Mouse (Mus musculus) lung, embryonic 16.5 days (tissue): ENCODE data around the gene Strip2. TPM values are rescaled to one million over a fixed set of nuclear protein-coding genes. Genes with fewer than 3 reads are reported as not detected.
A peak's percentile ranks its signal among the peaks of the same experiment; 100 is the strongest.

Experiments used
- ATAC-seq: fragments of 200-750 bp; cut with Nextera tagmentation; 2 replicates; pipeline ENCODE4 v1.8.0; 2017; ENCODE audit warnings: low read depth, mild to moderate bottlenecking, moderate library complexity
- H3K27ac ChIP-seq: fragments of 300-500 bp; sonication (generic); 2 replicates; pipeline ENCODE4 v1.5.1; 2014; ENCODE audit warnings: mild to moderate bottlenecking, control low read depth, low read length
- H3K27me3 ChIP-seq: fragments of 300-500 bp; sonication (generic); 2 replicates; pipeline ENCODE4 v1.6.1; 2014; ENCODE audit warnings: low read depth, low read length, mixed read lengths; ENCODE audit not compliant: control insufficient read depth, insufficient read depth
- H3K36me3 ChIP-seq: fragments of 300-500 bp; sonication (generic); 2 replicates; pipeline ENCODE4 v1.6.1; 2014; ENCODE audit warnings: low read length; ENCODE audit not compliant: control insufficient read depth, insufficient read depth
- H3K4me1 ChIP-seq: fragments of 300-500 bp; sonication (generic); replicated peaks from 2 replicates; pipeline ENCODE4 v1.6.1; 2014; ENCODE audit warnings: low read length, mixed read lengths; ENCODE audit not compliant: control insufficient read depth, insufficient read depth
- H3K4me2 ChIP-seq: fragments of 300-500 bp; sonication (generic); 2 replicates; pipeline ENCODE4 v1.6.1; 2014; ENCODE audit warnings: low read depth, low read length, control low read depth
- H3K4me3 ChIP-seq: fragments of 300-500 bp; sonication (generic); 2 replicates; pipeline ENCODE4 v1.5.1; 2014; ENCODE audit warnings: mild to moderate bottlenecking, low read length, control low read depth
- H3K9ac ChIP-seq: fragments of 300-500 bp; sonication (generic); 2 replicates; pipeline ENCODE4 v1.6.1; 2014; ENCODE audit warnings: low read length, control low read depth
- H3K9me3 ChIP-seq: fragments of 300-500 bp; sonication (generic); 2 replicates; pipeline ENCODE4 v1.6.1; 2016; ENCODE audit warnings: low read length; ENCODE audit not compliant: control insufficient read depth
- WGBS: fragments of 180-500 bp; shearing (Covaris S2); extraction: QIAGEN DNeasy Blood & Tissue Kit; methylation state at CpG from one replicate; pipeline ENCODE4 v1.1.7; 2014; 5-methylcytosine and 5-hydroxymethylcytosine counted together
- polyA plus RNA-seq: library from polyadenylated mRNA; unstranded; fragments of >200 nt; fragmentation: Nextera tagmentation; extraction: Ambion mirVana; gene quantifications from 2 replicates; pipeline ENCODE4 v1.2.1, GENCODE M21; 2015

Gene Strip2
- polyA plus RNA-seq, 1 experiment from 2014 or later, result 1.9 TPM

DNA sequence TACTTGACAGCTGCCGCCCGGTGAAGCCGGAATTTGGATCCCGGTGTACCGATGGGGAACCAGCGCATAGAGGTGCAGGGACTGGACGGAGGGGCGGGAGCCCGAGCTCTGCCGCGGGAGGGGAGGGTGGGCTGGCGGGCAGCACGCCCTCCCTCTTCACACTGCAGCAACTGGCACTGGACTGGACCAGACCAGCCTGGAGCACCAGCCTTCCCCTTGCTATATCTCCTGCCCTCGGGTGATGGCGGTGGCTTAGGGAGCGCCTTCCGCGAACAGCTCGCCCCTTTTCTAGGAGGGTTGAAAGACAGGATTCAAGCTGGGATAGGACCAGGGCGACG, 540 bp downstream of the Strip2 start:
- H3K4me1 ChIP-seq, result peaks cover 8% of the 10 kb centered on the region
- ATAC-seq, result peak; percentile 75
- 2% methylated on average over 21 of the region's 21 CpGs for WGBS
- H3K9ac ChIP-seq, result peak overlapping the region; percentile 70
- no peak overlapping the region for H3K27ac ChIP-seq
- peaks cover 7% of the 10 kb centered on the region for H3K27me3 ChIP-seq
- peak overlapping the region; percentile 80 for H3K4me3 ChIP-seq
- no peaks in the 10 kb centered on the region for H3K36me3 ChIP-seq
- peak overlapping the region; percentile 100 for H3K4me2 ChIP-seq
- no peaks in the 10 kb centered on the region for H3K9me3 ChIP-seq

DNA sequence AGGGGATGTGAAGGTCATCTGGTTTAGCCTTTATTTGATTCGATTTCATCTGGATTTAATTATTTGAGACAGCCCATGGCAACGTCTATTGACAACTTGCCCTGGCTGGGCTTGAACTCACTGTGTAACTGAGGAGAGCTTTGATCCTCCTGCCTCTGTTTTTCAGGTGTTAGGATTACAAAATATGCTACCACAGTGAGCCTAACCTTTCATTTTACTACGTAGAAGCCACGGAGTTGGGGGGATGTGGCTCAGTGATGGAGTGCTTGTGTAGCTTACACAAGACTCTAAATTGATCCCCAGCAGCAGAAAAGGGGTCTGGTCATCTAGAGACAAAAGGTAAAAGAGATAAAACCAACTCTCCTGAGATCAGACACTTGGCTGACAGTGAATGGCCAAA, 1.1 kb downstream of the Strip2 start:
- peaks cover 7% of the 10 kb centered on the region for H3K27me3 ChIP-seq
- H3K4me2 ChIP-seq, result no peak overlapping the region; the same call in 1 of the 2 replicates
- peaks cover 8% of the 10 kb centered on the region for H3K4me1 ChIP-seq
- H3K27ac ChIP-seq, result no peak overlapping the region
- no peaks in the 10 kb centered on the region for H3K9me3 ChIP-seq
- no peak overlapping the region for H3K4me3 ChIP-seq
- WGBS, result 48% methylated on average over 4 of the region's 4 CpGs
- no peaks in the 10 kb centered on the region for H3K36me3 ChIP-seq
- H3K9ac ChIP-seq, result no peak overlapping the region
- ATAC-seq, result no peak

DNA sequence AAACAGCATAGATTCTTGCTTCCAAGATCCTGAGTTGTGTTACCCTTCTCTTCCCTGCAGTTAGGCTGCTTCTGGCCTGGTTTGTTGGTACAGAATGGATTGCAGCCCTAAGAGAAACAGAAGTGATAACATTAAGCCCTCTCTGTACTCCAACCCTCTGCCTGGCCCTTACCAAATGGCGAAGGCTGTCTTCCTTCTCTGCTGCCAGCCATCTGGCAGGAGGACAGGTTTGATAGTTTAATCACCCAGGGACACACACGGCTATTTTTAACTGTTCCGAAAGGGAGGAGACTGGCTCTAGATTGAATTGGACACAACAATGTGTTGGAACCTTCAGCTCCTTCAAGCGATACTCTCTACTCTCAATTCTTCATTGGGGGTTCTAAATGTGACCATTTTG, 6.7 kb downstream of the Strip2 start:
- no peak overlapping the region for H3K4me3 ChIP-seq
- no peaks in the 10 kb centered on the region for H3K36me3 ChIP-seq
- H3K4me1 ChIP-seq, result no peaks in the 10 kb centered on the region
- WGBS, result 72% methylated on average over 4 of the region's 4 CpGs
- no peaks in the 10 kb centered on the region for H3K9me3 ChIP-seq
- no peak overlapping the region for H3K4me2 ChIP-seq
- no peak overlapping the region for H3K9ac ChIP-seq
- H3K27ac ChIP-seq, result no peak overlapping the region
- peaks cover 3% of the 10 kb centered on the region; the same call in 1 of the 2 replicates for H3K27me3 ChIP-seq
- no peak for ATAC-seq

DNA sequence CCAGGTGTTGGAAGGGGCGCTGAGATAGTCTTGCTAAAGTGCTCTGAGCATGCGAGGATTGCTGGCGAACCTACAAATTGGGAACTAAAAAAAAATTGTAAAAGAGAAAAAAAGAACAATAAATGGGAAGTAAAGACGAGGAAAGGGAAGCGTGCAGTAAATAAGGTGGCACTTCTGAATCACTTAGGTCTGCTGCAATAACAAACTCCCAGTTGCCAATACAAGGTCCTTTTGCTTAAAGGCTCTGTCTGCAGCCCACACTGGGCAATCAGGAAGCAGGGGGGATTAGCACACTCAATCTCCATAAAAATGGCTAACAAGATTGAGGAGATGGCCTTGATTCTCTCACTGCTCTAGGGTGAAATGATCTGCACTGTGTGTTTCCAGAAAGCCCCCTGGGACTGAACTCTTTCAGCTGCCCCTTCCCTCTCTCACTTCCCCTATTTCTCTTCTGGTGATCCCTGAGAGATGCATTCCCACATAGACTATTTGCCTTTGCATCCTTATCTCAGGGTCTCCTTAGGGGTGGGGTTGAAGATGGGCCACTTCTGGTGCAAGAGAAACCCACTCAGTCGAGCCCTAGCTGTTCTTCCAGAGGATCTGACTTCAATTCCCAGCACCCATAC, 8.9 kb downstream of the Strip2 start:
- Histone ChIP-seq H3K4me3 (no peak overlapping the region), H3K9ac (no peak overlapping the region), H3K9me3 (no peaks in the 10 kb centered on the region), H3K36me3 (no peaks in the 10 kb centered on the region), H3K4me1 (no peaks in the 10 kb centered on the region), H3K4me2 (no peak overlapping the region), H3K27ac (no peak overlapping the region), H3K27me3 (no peaks in the 10 kb centered on the region)
- WGBS, result 71% methylated on average over 6 of the region's 6 CpGs
- no peak for ATAC-seq

DNA sequence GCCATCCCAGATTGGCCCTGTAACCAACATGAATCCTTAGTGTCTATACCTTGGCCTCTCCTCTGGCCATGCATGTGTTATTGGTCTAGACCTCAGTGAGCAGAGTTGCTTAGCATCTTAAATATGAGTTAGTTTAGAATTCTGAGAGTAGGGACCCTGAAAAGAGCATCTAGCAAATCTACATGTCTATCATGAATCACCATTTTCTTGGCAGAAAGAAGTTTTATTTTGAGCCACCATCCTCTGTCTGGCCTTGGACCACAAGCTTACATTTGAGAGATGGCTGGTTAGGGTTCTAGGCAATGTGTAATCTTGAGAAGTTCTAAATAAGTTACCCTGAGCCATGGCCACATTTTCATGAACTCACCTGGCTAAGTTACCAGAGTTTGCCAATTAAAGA, 13.3 kb downstream of the Strip2 start:
- ATAC-seq, result no peak
- no peaks in the 10 kb centered on the region for H3K36me3 ChIP-seq
- H3K27me3 ChIP-seq, result no peaks in the 10 kb centered on the region
- H3K9ac ChIP-seq, result no peak overlapping the region
- H3K9me3 ChIP-seq, result no peaks in the 10 kb centered on the region
- no peaks in the 10 kb centered on the region for H3K4me1 ChIP-seq
- H3K27ac ChIP-seq, result no peak overlapping the region
- no peak overlapping the region for H3K4me3 ChIP-seq
- H3K4me2 ChIP-seq, result no peak overlapping the region

DNA sequence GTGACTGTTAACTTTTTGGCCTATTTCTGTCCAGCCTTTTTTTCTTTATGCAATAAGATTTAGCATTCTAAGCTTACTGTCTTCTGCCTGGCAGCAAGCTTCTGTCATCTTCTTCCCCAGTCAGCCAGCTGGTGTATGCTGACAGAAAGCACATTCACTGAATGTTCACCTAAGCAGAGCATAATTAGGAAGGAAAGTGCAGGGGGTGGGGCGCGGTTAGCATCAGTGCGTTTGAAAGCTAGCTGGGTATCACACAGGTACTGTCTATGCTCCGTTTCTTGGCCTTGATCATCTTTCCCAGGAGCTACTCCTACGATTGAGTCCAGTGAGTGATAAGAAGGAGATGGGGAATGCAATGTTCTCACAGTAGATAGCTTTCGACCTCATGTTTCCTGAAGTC, 13.9 kb downstream of the Strip2 start:
- no peak overlapping the region for H3K27ac ChIP-seq

DNA sequence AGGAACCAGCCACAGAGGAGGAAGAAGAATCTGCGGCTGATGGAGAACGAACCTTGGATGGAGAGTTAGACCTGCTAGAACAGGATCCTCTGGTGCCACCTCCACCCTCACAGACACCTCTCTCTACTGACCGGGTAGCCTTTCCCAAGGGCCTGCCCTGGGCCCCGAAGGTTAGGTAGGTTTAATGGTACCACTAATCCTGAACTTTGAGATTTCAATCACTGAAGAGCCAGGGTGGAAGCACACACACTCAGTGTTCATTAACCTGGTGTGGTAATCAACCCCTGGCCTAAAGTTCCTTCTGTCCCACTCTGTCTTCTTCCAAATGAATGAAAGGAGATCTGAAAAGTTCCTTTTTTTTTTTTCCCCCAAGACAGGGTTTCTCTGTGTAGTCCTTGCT, 14.4 kb downstream of the Strip2 start:
- 87% methylated on average over 4 of the region's 4 CpGs for WGBS
- Histone ChIP-seq H3K4me2 (no peak overlapping the region), H3K9me3 (no peaks in the 10 kb centered on the region), H3K27me3 (no peaks in the 10 kb centered on the region), H3K9ac (no peak overlapping the region), H3K36me3 (no peaks in the 10 kb centered on the region), H3K27ac (no peak overlapping the region), H3K4me1 (no peaks in the 10 kb centered on the region), H3K4me3 (no peak overlapping the region)
- no peak for ATAC-seq

More for the DNA sequence above, 13.9 kb downstream of the Strip2 start:
- H3K9me3 ChIP-seq, result no peaks in the 10 kb centered on the region
- ATAC-seq, result no peak
- no peak overlapping the region for H3K4me3 ChIP-seq
- H3K36me3 ChIP-seq, result no peaks in the 10 kb centered on the region
- no peaks in the 10 kb centered on the region for H3K4me1 ChIP-seq
- H3K4me2 ChIP-seq, result no peak overlapping the region
- no peak overlapping the region for H3K9ac ChIP-seq
- WGBS, result 69% methylated on average over 6 of the region's 6 CpGs
- H3K27me3 ChIP-seq, result no peaks in the 10 kb centered on the region

DNA sequence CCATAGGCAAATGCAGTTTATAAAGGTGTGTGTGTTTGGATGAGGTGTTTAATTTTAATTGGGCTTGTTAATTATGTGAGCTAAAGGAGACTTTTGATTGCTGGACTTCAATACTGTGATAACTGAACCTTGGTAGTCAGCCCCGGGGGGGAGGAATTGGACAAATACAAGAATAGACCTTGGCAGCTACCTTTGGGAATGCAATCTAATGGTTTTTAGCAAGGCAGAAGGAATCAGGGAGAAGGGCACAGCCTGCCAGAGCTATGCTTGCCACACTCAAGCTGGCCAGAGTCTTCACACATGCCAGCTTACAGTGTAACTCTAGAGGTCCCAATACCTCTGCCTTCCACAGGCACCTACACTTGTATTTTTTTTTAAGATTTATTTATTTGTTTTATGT, 18.9 kb downstream of the Strip2 start:
- Histone ChIP-seq H3K27ac (no peak overlapping the region), H3K27me3 (no peaks in the 10 kb centered on the region), H3K4me1 (no peaks in the 10 kb centered on the region), H3K9me3 (no peaks in the 10 kb centered on the region), H3K4me3 (no peak overlapping the region), H3K36me3 (no peaks in the 10 kb centered on the region), H3K9ac (no peak overlapping the region), H3K4me2 (no peak overlapping the region)
- no peak for ATAC-seq
- 94% methylated on average over 1 of the region's 1 CpGs for WGBS

DNA sequence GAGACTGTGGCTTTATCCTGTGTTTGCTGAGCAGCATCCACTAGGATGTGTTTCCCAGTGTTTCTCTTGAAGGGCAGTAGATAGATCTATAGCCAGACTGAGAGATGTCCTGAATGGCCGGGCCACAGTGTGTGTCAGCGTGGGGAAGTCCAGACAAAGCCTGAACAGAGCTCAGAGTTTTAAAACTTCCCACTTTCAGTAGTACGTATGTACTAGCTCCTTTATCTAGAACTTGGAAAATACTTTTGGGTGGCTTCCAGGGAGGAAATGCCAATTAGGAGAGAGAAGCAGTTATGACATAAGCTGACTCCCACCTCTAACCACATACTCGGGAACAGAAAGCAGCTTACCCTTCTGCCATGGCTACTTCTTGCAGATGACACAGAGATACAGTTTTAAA, 23.6 kb downstream of the Strip2 start:
- 53% methylated on average over 4 of the region's 4 CpGs for WGBS

DNA sequence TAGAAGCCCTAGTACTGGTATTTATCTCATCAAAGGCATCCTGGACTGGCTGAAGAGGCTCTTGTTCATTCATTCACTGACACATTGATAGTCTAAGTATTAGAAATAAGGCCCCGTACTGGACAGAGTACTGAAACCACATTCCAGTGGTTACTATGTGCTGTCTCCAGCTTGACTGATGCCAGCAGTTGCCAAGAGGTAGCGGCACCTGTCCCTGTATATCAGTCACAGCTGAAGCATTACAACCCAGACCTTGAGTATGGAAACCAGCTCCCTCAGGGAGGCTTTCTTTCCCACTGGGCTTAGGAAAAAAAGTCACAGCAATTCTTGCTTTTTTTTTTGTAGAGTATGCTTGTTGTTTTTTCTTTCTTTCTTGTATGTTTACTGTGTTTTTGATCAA, 24.2 kb downstream of the Strip2 start:
- Histone ChIP-seq H3K9me3 (no peaks in the 10 kb centered on the region), H3K4me2 (no peak overlapping the region), H3K27me3 (no peaks in the 10 kb centered on the region), H3K4me1 (no peaks in the 10 kb centered on the region), H3K4me3 (no peak overlapping the region), H3K36me3 (no peaks in the 10 kb centered on the region), H3K9ac (no peak overlapping the region), H3K27ac (no peak overlapping the region)
- 66% methylated on average over 2 of the region's 2 CpGs for WGBS
- ATAC-seq, result no peak

More for the DNA sequence above, 23.6 kb downstream of the Strip2 start:
- H3K4me1 ChIP-seq, result no peaks in the 10 kb centered on the region
- no peaks in the 10 kb centered on the region for H3K9me3 ChIP-seq
- H3K4me2 ChIP-seq, result no peak overlapping the region
- H3K9ac ChIP-seq, result no peak overlapping the region
- no peak overlapping the region for H3K4me3 ChIP-seq
- no peaks in the 10 kb centered on the region for H3K27me3 ChIP-seq
- no peaks in the 10 kb centered on the region for H3K36me3 ChIP-seq
- no peak overlapping the region for H3K27ac ChIP-seq
- no peak for ATAC-seq
